Comparison of ENCODE assay signal across 20 mouse cellular contexts in genomic region chr9:105474910-105475309, GRCm38 (mm10). TPM values are rescaled to one million over a fixed set of nuclear protein-coding genes. Genes with fewer than 3 reads are reported as not detected.
DNase-seq lines count a peak whose midpoint lies in the region.
"Had no signal": no experiment of that assay in that cellular context is flagged by ENCODE, and none has a peak within 500 bp of the region (broad histone marks: within the 10 kb centered on the region; RNA-seq: fewer than 3 reads in every experiment).

No protein-coding gene starts in this region.

- no peaks in the 10 kb centered on the region for H3K27me3 ChIP-seq in embryonic facial prominence, embryonic 10.5 days (replicated peaks; ENCODE audit: low read depth, poor library complexity, severe bottlenecking)
- H3K27me3 ChIP-seq: embryonic facial prominence, embryonic 12.5 days; forebrain, embryonic 13.5 days; forebrain, embryonic 15.5 days had no signal

- H3K4me3 ChIP-seq in embryonic facial prominence, embryonic 10.5 days, result no peak overlapping the region
- H3K4me3 ChIP-seq: embryonic facial prominence, embryonic 12.5 days; forebrain, embryonic 13.5 days; forebrain, embryonic 15.5 days had no signal

- H3K9me3 ChIP-seq in embryonic facial prominence, embryonic 10.5 days, result no peaks in the 10 kb centered on the region
- H3K9me3 ChIP-seq: embryonic facial prominence, embryonic 12.5 days; forebrain, embryonic 13.5 days; forebrain, embryonic 15.5 days had no signal

- intact Hi-C loops in heart, postnatal 36 days (cut with DNase I), result no loop called here

- WGBS in embryonic facial prominence, embryonic 10.5 days, result 86% methylated on average over 3 of the region's 3 CpGs

- peak; percentile 33 for DNase-seq in layer of hippocampus, adult 9-11 months
- DNase-seq in layer of hippocampus, adult 8-10 months (ENCODE audit: low spot score in 2 of 2), result no peak
- DNase-seq in brain, adult 2 months (ENCODE audit: low read depth, low spot score), result peak; percentile 55
- peak; percentile 11 for DNase-seq in telencephalon, adult 2 months (ENCODE audit: low read depth, low spot score)
- no peak for DNase-seq in embryonic facial prominence, embryonic 10.5 days (ENCODE audit: low spot score)
- no peak for DNase-seq in heart, postnatal 36 days
- DNase-seq: adrenal gland, adult 8-10 months; adrenal gland, postnatal 14 days; adrenal gland, postnatal 36 days; cerebellum, adult 11 months; cerebellum, adult 18-20 months; cerebellum, adult 8-10 months; cerebellum, adult 9-11 months; cerebellum, postnatal 14 days; cerebellum, postnatal 36 days; embryo, embryonic 11 days; forebrain, postnatal 0 days had no signal

- H3K4me1 ChIP-seq in embryonic facial prominence, embryonic 10.5 days, result no peaks in the 10 kb centered on the region
- H3K4me1 ChIP-seq: embryonic facial prominence, embryonic 12.5 days; forebrain, embryonic 13.5 days had no signal

- peaks cover under 1% of the 10 kb centered on the region; the same call in 1 of the 2 replicates for H3K36me3 ChIP-seq in embryonic facial prominence, embryonic 10.5 days (replicated peaks)
- H3K36me3 ChIP-seq: embryonic facial prominence, embryonic 12.5 days; forebrain, embryonic 15.5 days had no signal

- no peak overlapping the region for H3K27ac ChIP-seq in embryonic facial prominence, embryonic 10.5 days (replicated peaks)
- H3K27ac ChIP-seq: embryonic facial prominence, embryonic 12.5 days; forebrain, embryonic 13.5 days; forebrain, embryonic 15.5 days had no signal

RNA-seq across cellular contexts. Expression of gene Atp2c1, which starts 52.2 kb away (rescaled TPM):
- total RNA-seq in layer of hippocampus, adult 8-10 months (2022), result 100 to 1,000 TPM; 215 to 254 (median 238) TPM
- polyA plus RNA-seq in embryonic facial prominence, embryonic 10.5 days (2016; fragmentation: Nextera tagmentation; extraction: Ambion mirVana), result 58.8 and 59.3 TPM in 2 replicates
- 10 to 100 TPM; 64.6 to 69.8 TPM for total RNA-seq in heart, postnatal 36 days (2021)

Comparison
In these comparisons a context has a peak if more than half of its experiments do, and no peak if none do; other contexts are left out.
1. DNase-seq: peak in layer of hippocampus, adult 9-11 months (single experiment), brain, adult 2 months (single experiment) and telencephalon, adult 2 months (single experiment); none in layer of hippocampus, adult 8-10 months (0 of 2), embryonic facial prominence, embryonic 10.5 days (single experiment) and heart, postnatal 36 days (0 of 2).